Mouse (Mus musculus): ENCODE data around the gene Gm29133.

Gene Gm29133

DNA sequence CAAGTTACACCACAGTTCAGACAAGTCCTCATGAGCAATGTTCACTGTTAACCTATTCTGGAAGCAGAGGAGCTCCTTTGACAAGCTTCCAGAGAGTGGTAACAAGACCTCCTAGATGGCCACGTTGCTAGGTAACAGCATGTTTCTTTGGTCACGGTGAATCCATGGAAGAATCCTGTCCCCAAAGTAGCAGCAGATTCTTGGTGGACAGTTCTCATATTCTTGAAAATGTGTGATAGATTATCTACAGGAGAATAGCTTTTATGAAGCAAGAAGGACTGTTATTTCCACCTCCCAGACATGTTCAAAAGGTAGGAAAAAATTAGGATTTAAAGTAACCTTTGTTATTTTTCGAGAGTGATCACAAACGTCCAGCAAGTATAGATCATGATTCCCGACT lies at the start of gene Gm29133:
TSS of gene Gm29133 (plus strand) at position 301 of the 400 bp plus-strand sequence.
- DNase-seq = no peak

DNA sequence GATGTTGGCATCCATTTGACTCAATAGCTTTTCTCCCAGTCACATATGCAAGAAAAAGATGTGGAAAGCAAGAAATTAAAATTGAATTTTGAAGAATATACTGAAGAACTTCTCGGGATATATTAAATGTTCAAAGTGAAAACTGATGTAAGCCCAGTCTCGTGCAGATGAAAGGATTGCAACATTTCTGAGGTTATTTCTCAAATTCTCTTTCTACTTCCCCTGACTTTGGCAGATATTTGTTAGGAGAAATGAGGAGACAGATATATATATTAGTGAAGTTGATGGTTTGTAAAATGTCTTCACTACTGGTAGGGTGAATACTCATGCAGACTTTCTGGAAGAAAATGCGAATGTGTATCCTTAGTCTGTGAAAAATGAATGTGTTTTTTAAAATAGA lies 48.9 kb upstream of the Gm29133 start:
- no peak for DNase-seq

DNA sequence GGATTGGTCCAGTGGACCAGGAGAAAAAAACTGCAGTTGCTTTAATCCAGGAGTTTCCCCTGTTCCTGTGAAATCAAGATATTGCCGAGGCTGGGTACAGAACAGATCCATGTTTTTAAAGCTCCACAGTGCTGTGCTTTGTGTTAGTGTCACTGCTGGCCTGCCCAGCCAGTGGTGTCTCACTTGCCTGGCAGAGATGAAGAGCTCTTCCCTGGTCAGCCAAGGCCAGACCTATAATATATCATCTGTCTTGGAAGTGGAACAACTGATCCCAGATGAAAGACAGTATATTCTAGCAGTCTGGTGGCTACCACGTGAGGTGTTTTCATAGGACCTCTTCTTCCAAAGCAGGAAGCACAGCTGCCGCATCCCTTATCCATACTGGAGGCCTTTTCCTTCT lies 46.7 kb upstream of the Gm29133 start:
- no peak for DNase-seq

DNA sequence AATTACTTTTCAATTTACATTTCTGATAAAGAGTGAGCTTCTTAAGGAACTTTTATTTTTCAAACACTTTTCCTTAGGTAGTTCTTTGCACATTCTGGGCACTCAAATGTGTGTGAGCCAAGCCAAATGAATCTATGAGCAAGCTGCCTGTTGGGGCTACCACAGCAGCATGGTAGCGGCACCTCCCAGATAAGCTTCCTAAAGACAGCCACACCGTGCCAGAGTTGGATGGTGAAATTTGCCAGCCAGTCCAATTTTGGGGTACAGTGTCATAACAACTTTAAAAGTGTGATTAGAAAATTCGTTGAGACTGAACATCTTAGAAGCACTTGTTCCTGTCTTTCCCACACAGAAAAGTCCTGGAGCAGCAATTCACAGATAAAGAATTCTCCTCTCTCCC lies 41.5 kb upstream of the Gm29133 start:
- DNase-seq = no peak

DNA sequence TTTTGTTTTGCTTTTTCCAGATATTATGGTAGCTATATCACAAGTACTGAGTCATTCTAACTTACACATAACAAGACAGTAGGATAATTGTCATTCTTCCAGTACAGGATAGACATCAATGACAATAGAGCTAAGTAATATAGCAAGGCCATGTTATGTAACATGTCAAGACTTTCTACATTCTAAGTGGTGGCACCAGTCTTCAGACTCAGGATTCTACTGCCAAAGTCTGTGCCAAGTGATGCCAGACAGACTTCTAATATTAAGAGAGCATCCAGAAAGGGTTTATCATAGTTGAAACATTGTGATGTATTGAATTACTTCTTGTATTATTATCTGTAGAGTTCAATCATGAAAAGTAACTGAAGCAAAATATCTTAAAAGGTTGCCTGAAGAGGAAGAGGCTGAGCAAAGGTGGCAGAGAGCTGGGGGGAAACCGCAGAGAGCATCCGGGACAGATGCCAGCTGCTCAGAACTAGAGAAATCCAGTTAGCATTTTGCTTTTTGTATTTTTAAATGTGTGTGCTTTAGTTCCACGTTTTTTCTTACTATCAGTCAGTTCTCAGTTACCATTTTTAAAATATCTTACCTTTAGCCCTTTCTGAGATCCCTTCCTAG lies 34.2 kb upstream of the Gm29133 start:
- no peak for DNase-seq

DNA sequence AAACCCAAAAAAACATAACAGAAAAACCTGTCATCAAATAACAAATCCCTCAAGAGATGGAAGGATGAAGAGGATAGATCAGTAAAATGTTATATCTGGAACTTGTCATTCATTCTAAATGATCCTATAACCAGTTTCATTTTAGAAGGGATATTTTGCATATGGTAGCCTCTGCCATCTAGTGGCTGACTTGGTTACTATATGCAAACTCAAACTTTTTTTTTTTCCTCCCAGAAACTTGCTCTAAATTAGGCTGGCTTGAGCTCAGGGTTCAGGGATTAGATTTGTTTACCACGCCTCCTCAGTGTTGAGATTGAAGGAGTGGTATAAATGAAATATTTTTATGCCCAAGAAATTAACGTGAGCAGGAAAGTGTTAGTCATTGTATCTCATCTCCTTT lies 27.3 kb upstream of the Gm29133 start:
- DNase-seq = peak in 1 of 2 experiments; percentile 15

DNA sequence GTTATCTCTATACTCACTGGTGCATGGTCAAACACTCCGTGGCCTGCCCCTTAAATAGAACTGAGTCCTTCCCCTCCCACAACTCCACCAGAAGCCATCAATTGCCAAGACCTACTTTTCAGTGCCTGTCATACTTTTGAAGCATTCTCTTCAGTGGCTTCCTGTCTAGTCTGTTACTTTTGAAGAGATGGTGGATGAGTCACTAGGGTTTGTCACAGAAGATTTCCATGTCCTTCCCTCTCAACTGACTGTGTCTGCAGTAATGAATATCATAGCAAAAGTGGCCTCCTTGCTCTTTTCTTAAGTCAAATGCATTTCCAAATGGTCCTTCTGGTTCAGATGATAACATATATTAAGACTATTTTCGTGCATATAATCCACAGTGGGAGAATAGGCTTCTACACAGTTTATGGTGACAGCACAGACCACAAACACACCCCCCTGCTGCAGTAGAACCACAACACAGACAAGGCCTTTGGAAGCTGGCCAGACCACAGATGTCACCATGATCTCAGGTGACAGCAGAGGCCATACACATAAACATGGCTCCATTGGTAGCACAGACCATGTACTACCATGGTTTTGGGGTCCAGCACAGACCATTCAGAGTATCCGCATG lies 16.9 kb upstream of the Gm29133 start:
- no peak for DNase-seq

DNA sequence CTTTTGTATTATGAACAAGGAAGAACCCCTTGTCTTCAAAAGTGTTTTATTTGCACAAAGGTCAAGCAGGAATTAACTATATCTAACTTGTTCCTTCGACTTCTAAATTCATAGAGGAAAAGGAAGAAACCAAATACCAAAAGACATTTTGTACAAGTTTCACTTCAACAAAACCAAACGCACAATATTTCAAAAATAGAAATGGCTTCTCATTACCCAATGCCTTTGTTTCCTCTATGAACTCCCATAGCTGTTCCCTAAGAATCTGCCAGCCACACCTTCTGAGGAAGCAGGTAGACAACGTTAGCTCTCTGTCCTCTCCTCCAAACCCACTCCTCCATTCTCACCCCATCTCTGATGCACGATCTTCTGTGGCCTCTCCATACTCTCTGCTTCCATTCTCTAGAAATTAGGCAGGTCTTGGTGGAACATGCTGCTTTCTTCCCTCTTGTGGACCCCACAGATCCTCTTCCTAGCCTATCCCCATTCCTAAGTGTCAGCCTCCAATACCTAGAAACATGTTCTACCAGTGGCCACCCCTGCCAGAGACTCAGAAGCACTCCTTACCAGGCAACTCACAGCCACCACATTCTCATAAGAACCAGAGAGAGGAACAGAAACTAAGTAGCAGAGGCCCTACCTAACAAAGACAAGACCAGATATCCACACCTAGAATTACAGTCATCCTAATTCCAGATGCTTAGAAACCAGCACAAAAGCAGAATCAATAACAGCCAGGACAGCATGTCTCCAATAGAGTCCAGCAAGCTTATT lies 4.1 kb upstream of the Gm29133 start:
- no peak for DNase-seq

DNA sequence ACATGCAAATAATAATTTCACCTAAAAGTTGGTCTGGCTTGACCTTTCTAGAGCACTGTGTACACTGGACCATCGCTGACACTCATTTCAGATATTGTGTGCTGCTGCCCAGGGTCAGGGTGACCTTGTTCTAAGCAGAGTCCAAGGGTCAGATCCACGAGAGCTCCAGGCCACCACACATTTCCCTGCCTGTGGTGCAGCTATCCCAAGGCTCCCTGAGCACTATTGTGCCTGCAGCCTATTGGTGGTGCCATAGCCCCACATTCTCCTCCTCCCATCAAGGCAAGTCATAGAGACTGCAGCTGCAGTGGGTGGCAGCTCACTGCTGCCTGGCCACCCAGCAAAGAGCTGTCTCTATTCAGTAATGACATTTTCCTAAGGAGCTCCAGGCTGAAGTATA lies 2.7 kb upstream of the Gm29133 start:
- DNase-seq = no peak

DNA sequence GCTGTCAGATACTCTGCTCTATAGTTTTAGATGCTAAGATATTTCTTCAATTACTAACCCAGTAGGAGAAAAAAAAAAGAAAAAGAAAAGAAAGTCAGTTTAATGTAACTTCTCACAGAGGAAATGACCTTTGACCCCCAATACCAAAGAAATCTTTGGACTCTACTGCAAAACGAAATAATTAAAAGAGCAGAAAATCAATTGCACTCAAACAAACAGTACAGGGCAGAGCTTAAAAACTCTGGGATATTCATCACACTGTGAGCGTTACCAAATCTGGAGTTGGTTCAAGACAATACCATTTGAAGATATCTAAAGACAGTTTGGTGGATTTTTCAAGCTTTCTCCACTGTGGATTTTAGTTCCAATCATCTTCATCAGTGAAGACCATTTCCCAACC lies 15.4 kb downstream of the Gm29133 start:
- no peak for DNase-seq

DNA sequence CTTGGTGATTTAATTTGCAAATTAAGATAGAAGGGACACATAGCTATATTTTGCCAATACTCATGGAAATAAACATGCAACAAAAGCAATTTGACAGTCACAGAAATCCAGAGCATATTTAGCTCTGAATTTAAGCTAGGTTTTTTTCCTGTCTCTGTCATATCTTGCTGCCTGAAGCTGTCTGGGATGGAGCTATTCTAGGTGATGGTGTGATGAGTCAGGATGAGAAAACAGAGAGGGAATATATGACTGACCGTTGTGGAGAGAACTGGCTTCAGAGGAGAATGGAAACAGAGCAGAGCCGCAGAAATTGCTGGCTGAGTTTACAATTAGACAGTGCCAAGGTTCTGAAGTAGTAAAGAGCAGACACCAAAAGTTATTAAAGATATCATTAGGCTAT lies 26.3 kb downstream of the Gm29133 start:
- no peak for DNase-seq

DNA sequence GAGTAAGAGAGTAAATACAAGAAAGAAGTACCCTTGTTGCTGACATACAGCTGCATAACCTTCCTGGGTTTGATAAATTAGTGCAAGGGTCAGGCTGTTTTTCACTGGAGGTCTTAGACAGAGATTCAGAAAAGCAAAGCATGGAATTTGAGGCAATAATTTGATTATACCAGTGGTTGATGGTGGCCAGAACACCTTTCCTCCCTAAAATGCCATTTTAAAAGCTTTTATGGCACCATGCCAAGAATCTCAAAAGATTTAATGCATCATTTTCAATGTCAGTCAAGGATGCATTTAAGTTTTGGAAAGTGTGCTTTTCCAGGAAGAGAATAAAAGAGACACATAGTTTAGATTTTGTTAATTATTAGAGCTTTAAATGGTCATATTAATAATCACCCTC lies 60.0 kb downstream of the Gm29133 start:
- no peak for DNase-seq

DNA sequence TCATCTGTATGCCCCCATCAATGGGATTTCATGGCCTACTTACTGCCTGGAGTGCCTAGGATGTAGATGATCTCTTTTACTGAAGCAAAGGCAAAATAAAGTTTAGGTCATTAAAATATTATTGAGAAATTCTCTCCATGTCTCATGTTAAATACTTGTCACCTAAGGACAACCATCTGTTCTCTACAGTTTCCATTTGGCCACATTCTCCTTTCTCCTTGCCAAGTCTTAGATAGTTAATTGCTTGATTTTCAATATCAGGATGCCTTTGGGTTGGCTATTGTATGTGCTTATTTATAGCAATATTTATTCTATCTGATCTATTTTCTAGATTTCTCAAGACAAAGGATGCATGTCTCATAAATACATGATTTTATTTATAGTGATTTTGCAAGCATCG lies 75.9 kb downstream of the Gm29133 start:
- DNase-seq = no peak

DNA sequence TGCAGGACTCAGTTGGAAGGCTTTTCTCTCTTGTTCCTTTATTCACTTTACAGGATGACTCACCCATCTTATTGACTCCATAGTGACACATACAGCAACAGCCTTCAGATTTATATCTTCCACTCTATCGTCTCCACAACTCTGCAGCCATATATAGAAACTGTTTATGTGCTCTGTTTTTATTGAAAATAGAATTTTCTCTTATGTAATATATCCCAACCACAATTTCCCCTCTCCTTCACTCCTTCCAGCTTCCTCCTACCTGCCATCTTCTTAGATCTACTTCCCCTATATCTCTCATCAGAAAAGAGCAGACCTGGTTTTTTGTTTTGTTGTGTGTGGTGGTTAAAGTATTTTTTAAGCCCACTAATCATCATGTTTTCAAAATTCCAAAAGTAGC lies 76.5 kb downstream of the Gm29133 start:
- DNase-seq = no peak

DNA sequence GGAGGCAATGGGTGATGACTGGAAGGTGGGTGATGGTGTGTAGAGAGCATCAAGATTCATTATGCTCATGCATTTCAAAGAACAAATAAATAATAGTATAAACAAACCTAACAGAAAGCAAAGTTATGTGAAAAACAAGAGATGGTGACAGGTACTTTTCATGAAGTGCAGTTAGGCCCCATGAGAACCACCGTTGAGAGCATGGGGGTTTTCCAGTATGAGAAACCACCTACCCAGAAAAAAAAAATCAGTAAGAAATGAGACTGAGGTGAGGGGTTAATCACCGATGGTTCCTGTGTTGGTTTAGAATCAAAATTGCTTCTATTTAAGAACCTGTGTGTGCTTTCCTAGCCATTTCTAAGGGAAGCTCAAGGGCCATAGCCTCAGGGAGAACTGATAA lies 86.8 kb downstream of the Gm29133 start:
- no peak for DNase-seq

DNA sequence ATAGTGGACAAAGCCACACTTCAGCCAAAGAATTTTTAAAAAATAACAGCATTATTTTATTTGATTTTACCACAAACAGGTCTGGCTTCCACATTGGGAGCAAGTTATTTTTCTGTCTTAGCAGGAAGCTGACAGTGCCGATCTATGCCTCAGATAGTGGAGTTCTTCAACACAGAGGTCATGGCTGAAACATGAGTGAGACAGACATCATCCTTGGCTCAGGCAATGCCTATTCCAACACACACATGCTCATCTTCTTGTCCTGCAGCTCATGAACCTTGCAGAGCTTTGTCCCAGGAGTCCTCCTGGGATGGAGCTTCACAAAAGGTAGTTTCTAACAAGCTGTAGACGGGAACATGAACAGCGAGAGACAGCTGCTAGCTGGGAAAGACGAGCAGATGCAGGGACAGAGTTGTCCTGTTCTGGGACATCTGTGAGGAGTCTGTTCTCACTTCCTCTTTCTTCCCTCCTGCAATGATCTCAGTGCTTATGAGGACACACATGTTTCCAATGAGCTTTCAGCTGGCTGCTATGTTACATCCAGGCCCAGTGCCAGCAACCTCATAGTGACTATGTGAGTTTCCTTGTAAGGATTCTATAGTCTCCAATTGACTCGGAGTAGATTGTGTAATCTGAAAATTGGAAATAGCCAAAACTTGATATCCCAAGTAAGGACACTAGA lies 87.4 kb downstream of the Gm29133 start:
- DNase-seq = no peak

Data from cerebellum, postnatal 25 days (tissue).